10 mouse cellular contexts compared by ENCODE assay signal in genomic region chr7:28795832-28796231, GRCm38 (mm10). TPM values are rescaled to one million over a fixed set of nuclear protein-coding genes. Genes with fewer than 3 reads are reported as not detected.
DNase-seq lines count a peak whose midpoint lies in the region; ATAC-seq lines count a peak whose summit lies in the region.
"Had no signal": no experiment of that assay in that cellular context is flagged by ENCODE, and none has a peak within 500 bp of the region (broad histone marks: within the 10 kb centered on the region; RNA-seq: fewer than 3 reads in every experiment).

No protein-coding gene starts in this region.

- DNase-seq in heart, adult 18-20 months = peak; percentile 47 to 60
- no peak for DNase-seq in heart, postnatal 10 days
- DNase-seq in 416B (ENCODE audit: low read depth) = peak; percentile 84
- no peak for DNase-seq in cerebellum, postnatal 4 days (ENCODE audit: low spot score in 2 of 2)
- no peak for DNase-seq in cerebellum, adult 11 months
- DNase-seq in retina, embryonic 14.5 days (ENCODE audit: low spot score) = no peak

- no peaks in the 10 kb centered on the region for H3K9me3 ChIP-seq in erythroblast, embryonic 14.5 days (ENCODE audit: control insufficient read depth, low read length)
- no peaks in the 10 kb centered on the region for H3K9me3 ChIP-seq in liver, embryonic 15.5 days (replicated peaks)
- H3K9me3 ChIP-seq: embryonic facial prominence, embryonic 13.5 days; midbrain, embryonic 12.5 days had no signal

- H3K36me3 ChIP-seq in erythroblast, embryonic 14.5 days (ENCODE audit: control insufficient read depth) = peaks cover 7% of the 10 kb centered on the region
- peaks cover 9% of the 10 kb centered on the region; the same call in 1 of the 2 replicates for H3K36me3 ChIP-seq in liver, embryonic 15.5 days (replicated peaks)
- H3K36me3 ChIP-seq: embryonic facial prominence, embryonic 13.5 days; midbrain, embryonic 12.5 days had no signal

- WGBS in liver, embryonic 15.5 days (ENCODE audit: insufficient replicate concordance) = 7% methylated on average over 15 of the region's 15 CpGs

- no peak for ATAC-seq in liver, embryonic 15.5 days (ENCODE audit: insufficient read depth)

- intact Hi-C loops in heart, postnatal 10 days (cut with DNase I) = loop anchor here (1.0 to 5.0 kb wide), 3 partner anchors 31 to 246 kb away; no protein-coding TSS in a partner anchor

- H3K4me3 ChIP-seq in erythroblast, embryonic 14.5 days (replicated peaks) = peak overlapping the region; percentile 58
- H3K4me3 ChIP-seq in liver, embryonic 15.5 days (replicated peaks) = peak overlapping the region; percentile 58

- H3K27me3 ChIP-seq in erythroblast, embryonic 14.5 days (ENCODE audit: control insufficient read depth) = peaks cover 8% of the 10 kb centered on the region
- no peaks in the 10 kb centered on the region for H3K27me3 ChIP-seq in liver, embryonic 15.5 days
- H3K27me3 ChIP-seq: embryonic facial prominence, embryonic 13.5 days had no signal

- peak overlapping the region; percentile 72 for H3K27ac ChIP-seq in liver, embryonic 15.5 days (replicated peaks)
- H3K27ac ChIP-seq: embryonic facial prominence, embryonic 13.5 days had no signal

- H3K4me1 ChIP-seq in erythroblast, embryonic 14.5 days (ENCODE audit: control insufficient read depth) = peaks cover 28% of the 10 kb centered on the region
- H3K4me1 ChIP-seq in liver, embryonic 15.5 days (replicated peaks) = peaks cover 31% of the 10 kb centered on the region

- H3K9ac ChIP-seq in liver, embryonic 15.5 days = peak overlapping the region; percentile 63; the same call in 1 of the 2 replicates

- peak overlapping the region; percentile 89 for H3K4me2 ChIP-seq in liver, embryonic 15.5 days

RNA-seq across cellular contexts. Expression of gene Rinl, which starts 7.1 kb away (rescaled TPM):
- 1 to 10 TPM; 1.5 to 3.4 TPM for total RNA-seq in heart, adult 18-20 months (2021)
- 1 to 10 TPM; 2.1 to 2.2 TPM for total RNA-seq in heart, postnatal 10 days (2021)
- 0.49 and 0.65 TPM in 2 replicates for polyA plus RNA-seq in erythroblast, embryonic 14.5 days (2012)
- polyA plus RNA-seq in liver, embryonic 15.5 days (2015; fragmentation: Nextera tagmentation; extraction: Ambion mirVana) = 9.4 and 10.2 TPM in 2 replicates

RNA-seq across cellular contexts. Expression of gene Hnrnpl, which starts 12.5 kb away (rescaled TPM):
- total RNA-seq in heart, adult 18-20 months (2021) = 100 to 1,000 TPM; 196 to 224 TPM
- 100 to 1,000 TPM; 423 to 428 TPM for total RNA-seq in heart, postnatal 10 days (2021)
- polyA plus RNA-seq in erythroblast, embryonic 14.5 days (2012) = 24.2 and 25.1 TPM in 2 replicates
- polyA plus RNA-seq in liver, embryonic 15.5 days (2015; fragmentation: Nextera tagmentation; extraction: Ambion mirVana) = 79.3 and 86.9 TPM in 2 replicates

RNA-seq across cellular contexts. Expression of gene Nfkbib, which starts 28.5 kb away (rescaled TPM):
- 10 to 100 TPM; 25.8 to 26.8 TPM for total RNA-seq in heart, adult 18-20 months (2021)
- 10 to 100 TPM; 15.4 to 16.1 TPM for total RNA-seq in heart, postnatal 10 days (2021)
- polyA plus RNA-seq in erythroblast, embryonic 14.5 days (2012) = 20.1 and 21.4 TPM in 2 replicates
- polyA plus RNA-seq in liver, embryonic 15.5 days (2015; fragmentation: Nextera tagmentation; extraction: Ambion mirVana) = 29.4 and 33.3 TPM in 2 replicates

RNA-seq across cellular contexts. Expression of gene Ech1, which starts 29.2 kb away (rescaled TPM):
- 1,000 to 10,000 TPM; 1,960 to 1,989 TPM for total RNA-seq in heart, adult 18-20 months (2021)
- total RNA-seq in heart, postnatal 10 days (2021) = 1,000 to 10,000 TPM; 1,137 to 1,217 TPM
- polyA plus RNA-seq in erythroblast, embryonic 14.5 days (2012) = 0.67 and 2.1 TPM in 2 replicates
- 125 and 148 TPM in 2 replicates for polyA plus RNA-seq in liver, embryonic 15.5 days (2015; fragmentation: Nextera tagmentation; extraction: Ambion mirVana)

RNA-seq across cellular contexts. Expression of gene Sirt2, which starts 29.3 kb away (rescaled TPM):
- total RNA-seq in heart, adult 18-20 months (2021) = 10 to 100 TPM; 84.3 to 88.4 TPM
- total RNA-seq in heart, postnatal 10 days (2021) = 10 to 100 TPM; 70.7 to 76.3 TPM
- 17.4 and 17.6 TPM in 2 replicates for polyA plus RNA-seq in erythroblast, embryonic 14.5 days (2012)
- polyA plus RNA-seq in liver, embryonic 15.5 days (2015; fragmentation: Nextera tagmentation; extraction: Ambion mirVana) = 25.9 and 26.0 TPM in 2 replicates

Comparison
In these comparisons a context has a peak if more than half of its experiments do, and no peak if none do; other contexts are left out.
1. DNase-seq: peak in heart, adult 18-20 months (2 of 2) and 416B (single experiment); none in heart, postnatal 10 days (0 of 2), cerebellum, postnatal 4 days (0 of 2), cerebellum, adult 11 months (single experiment) and retina, embryonic 14.5 days (single experiment).